Mouse (Mus musculus) limb, embryonic 13.5 days (tissue): ENCODE data around the gene Glyat. TPM values are rescaled to one million over a fixed set of nuclear protein-coding genes. Genes with fewer than 3 reads are reported as not detected.

ENCODE experiments used
- ATAC-seq: fragments of 200-750 bp; cut with Nextera tagmentation; 2 replicates; pipeline ENCODE4 v1.8.0; 2017; ENCODE audit warnings: low read depth, moderate number of reproducible peaks, moderate TSS enrichment; ENCODE audit not compliant: low FRiP score
- H3K27ac ChIP-seq: fragments of 300-500 bp; sonication (generic); 2 replicates; pipeline ENCODE4 v1.5.1; 2015; ENCODE audit warnings: inconsistent platforms, mild to moderate bottlenecking, moderate library complexity
- H3K27me3 ChIP-seq: fragments of 300-500 bp; sonication (generic); 2 replicates; pipeline ENCODE4 v1.6.1; 2015; ENCODE audit warnings: mild to moderate bottlenecking, inconsistent platforms
- H3K36me3 ChIP-seq: fragments of 300-500 bp; sonication (generic); 2 replicates; pipeline ENCODE4 v1.6.1; 2015; ENCODE audit warnings: inconsistent platforms, mild to moderate bottlenecking, moderate library complexity
- H3K4me1 ChIP-seq: fragments of 300-500 bp; sonication (generic); 2 replicates; pipeline ENCODE4 v1.6.1; 2015; ENCODE audit warnings: inconsistent platforms
- H3K4me2 ChIP-seq: fragments of 300-500 bp; sonication (generic); replicated peaks from 2 replicates; pipeline ENCODE4 v1.6.1; 2015; ENCODE audit warnings: inconsistent platforms, mild to moderate bottlenecking, moderate library complexity
- H3K4me3 ChIP-seq: fragments of 300-500 bp; sonication (generic); 2 replicates; pipeline ENCODE4 v1.5.1; 2015; ENCODE audit warnings: moderate library complexity, mild to moderate bottlenecking, inconsistent platforms
- H3K9ac ChIP-seq: fragments of 300-500 bp; sonication (generic); 2 replicates; pipeline ENCODE4 v1.6.1; 2015; ENCODE audit warnings: mild to moderate bottlenecking, inconsistent platforms
- H3K9me3 ChIP-seq: fragments of 300-500 bp; sonication (generic); 2 replicates; pipeline ENCODE4 v1.6.1; 2016; ENCODE audit warnings: inconsistent platforms
- polyA plus RNA-seq: library from polyadenylated mRNA; unstranded; fragments of >200 nt; fragmentation: Nextera tagmentation; extraction: Ambion mirVana; gene quantifications from 2 replicates; pipeline ENCODE4 v1.2.1, GENCODE M21; 2015

The Glyat gene
- polyA plus RNA-seq, 1 experiment from 2014 or later, result not detected

- Histone ChIP-seq H3K36me3 (no peaks in the 10 kb centered on the region), H3K9ac (no peak overlapping the region), H3K9me3 (no peaks in the 10 kb centered on the region), H3K27me3 (no peaks in the 10 kb centered on the region), H3K4me2 (no peak overlapping the region), H3K4me1 (no peaks in the 10 kb centered on the region), H3K27ac (no peak overlapping the region), H3K4me3 (no peak overlapping the region)
- no peak for ATAC-seq
Observed at GRCm38 (mm10) chr19:12696221-12696620, 63.1 kb downstream of the Glyat start.

Other genes starting within 250 kb of the Glyat start
- not detected in 2 replicates for gene Olfr1440, start 246.0 kb upstream of the Glyat start, polyA plus RNA-seq
- not detected in 2 replicates for gene Olfr1441, start 215.9 kb upstream of the Glyat start, polyA plus RNA-seq
- gene Pfpl, start 205.4 kb upstream of the Glyat start, polyA plus RNA-seq, result not detected in 2 replicates
- gene Mpeg1, start 172.5 kb upstream of the Glyat start, polyA plus RNA-seq, result 0.50 TPM in 2 replicates
- gene Dtx4, start 131.9 kb upstream of the Glyat start, polyA plus RNA-seq, result 5.2 and 5.8 TPM in 2 replicates
- gene Fam111a, start 87.6 kb upstream of the Glyat start, polyA plus RNA-seq, result 17.5 and 19.3 TPM in 2 replicates
- 0.15 TPM in 1 of 2 replicates, not detected in the other for gene Gm4952, start 33.3 kb upstream of the Glyat start, polyA plus RNA-seq
- gene Olfr1442, start 37.1 kb downstream of the Glyat start, polyA plus RNA-seq, result not detected in 2 replicates
- gene Olfr1443, start 44.8 kb downstream of the Glyat start, polyA plus RNA-seq, result not detected in 2 replicates
- not detected in 2 replicates for gene Keg1, start 62.5 kb downstream of the Glyat start, polyA plus RNA-seq
- gene Cntf, start 132.3 kb downstream of the Glyat start, polyA plus RNA-seq, result 1.0 and 1.5 TPM in 2 replicates
- gene Zfp91, start 162.8 kb downstream of the Glyat start, polyA plus RNA-seq, result 13.5 and 13.8 TPM in 2 replicates
- gene Lpxn, start 162.9 kb downstream of the Glyat start, polyA plus RNA-seq, result 1.3 and 1.7 TPM in 2 replicates
- gene Gm5244, start 213.4 kb downstream of the Glyat start, polyA plus RNA-seq, result not detected in 2 replicates
- gene Olfr1444, start 224.0 kb downstream of the Glyat start, polyA plus RNA-seq, result not detected in 2 replicates